Mouse (Mus musculus) small intestine, adult 2 months (tissue): Measurements from ENCODE around the gene Paf1.

ENCODE experiments used
- CTCF ChIP-seq: fragments of 200-500 bp; IDR thresholded peaks from 2 replicates; pipeline ENCODE4 v1.5.1; 2012; ENCODE audit warnings: low read depth, mild to moderate bottlenecking, control low read depth, inconsistent platforms, low read length, moderate library complexity, mixed read lengths; ENCODE audit not compliant: insufficient replicate concordance, insufficient read length; ENCODE audit errors: extremely low read depth
- POLR2A ChIP-seq: fragments of 200-500 bp; IDR thresholded peaks from 2 replicates; pipeline ENCODE4 v1.6.1; 2012; ENCODE audit warnings: low read depth, mild to moderate bottlenecking, control low read depth, inconsistent platforms, low read length, moderate library complexity

GRCm38 (mm10) chr7:28362441-28363060, 30.2 kb upstream of the Paf1 start:
- TF ChIP-seq CTCF (no peak), POLR2A (no peak)
